Mouse (Mus musculus) lung, embryonic 16.5 days (tissue): Measurements from ENCODE around the gene Gpr19. TPM values are rescaled to one million over a fixed set of nuclear protein-coding genes. Genes with fewer than 3 reads are reported as not detected.

Experiments used
- ATAC-seq: fragments of 200-750 bp; cut with Nextera tagmentation; 2 replicates; pipeline ENCODE4 v1.8.0; 2017; ENCODE audit warnings: low read depth, mild to moderate bottlenecking, moderate library complexity
- H3K27ac ChIP-seq: fragments of 300-500 bp; sonication (generic); 2 replicates; pipeline ENCODE4 v1.5.1; 2014; ENCODE audit warnings: mild to moderate bottlenecking, control low read depth, low read length
- H3K27me3 ChIP-seq: fragments of 300-500 bp; sonication (generic); 2 replicates; pipeline ENCODE4 v1.6.1; 2014; ENCODE audit warnings: low read depth, low read length, mixed read lengths; ENCODE audit not compliant: control insufficient read depth, insufficient read depth
- H3K36me3 ChIP-seq: fragments of 300-500 bp; sonication (generic); 2 replicates; pipeline ENCODE4 v1.6.1; 2014; ENCODE audit warnings: low read length; ENCODE audit not compliant: control insufficient read depth, insufficient read depth
- H3K4me1 ChIP-seq: fragments of 300-500 bp; sonication (generic); replicated peaks from 2 replicates; pipeline ENCODE4 v1.6.1; 2014; ENCODE audit warnings: low read length, mixed read lengths; ENCODE audit not compliant: control insufficient read depth, insufficient read depth
- H3K4me2 ChIP-seq: fragments of 300-500 bp; sonication (generic); 2 replicates; pipeline ENCODE4 v1.6.1; 2014; ENCODE audit warnings: low read depth, low read length, control low read depth
- H3K4me3 ChIP-seq: fragments of 300-500 bp; sonication (generic); 2 replicates; pipeline ENCODE4 v1.5.1; 2014; ENCODE audit warnings: mild to moderate bottlenecking, low read length, control low read depth
- H3K9ac ChIP-seq: fragments of 300-500 bp; sonication (generic); 2 replicates; pipeline ENCODE4 v1.6.1; 2014; ENCODE audit warnings: low read length, control low read depth
- H3K9me3 ChIP-seq: fragments of 300-500 bp; sonication (generic); 2 replicates; pipeline ENCODE4 v1.6.1; 2016; ENCODE audit warnings: low read length; ENCODE audit not compliant: control insufficient read depth
- WGBS: fragments of 180-500 bp; shearing (Covaris S2); extraction: QIAGEN DNeasy Blood & Tissue Kit; methylation state at CpG from one replicate; pipeline ENCODE4 v1.1.7; 2014; 5-methylcytosine and 5-hydroxymethylcytosine counted together
- polyA plus RNA-seq: library from polyadenylated mRNA; unstranded; fragments of >200 nt; fragmentation: Nextera tagmentation; extraction: Ambion mirVana; gene quantifications from 2 replicates; pipeline ENCODE4 v1.2.1, GENCODE M21; 2015

The Gpr19 gene
- polyA plus RNA-seq, 1 experiment from 2014 or later = 11.7 TPM

- Histone ChIP-seq H3K36me3 (no peaks in the 10 kb centered on the region), H3K9me3 (no peaks in the 10 kb centered on the region), H3K4me1 (peaks cover 5% of the 10 kb centered on the region), H3K9ac (peak overlapping the region; percentile 82), H3K4me2 (peak overlapping the region; percentile 82), H3K27ac (peak overlapping the region; percentile 100), H3K4me3 (peak overlapping the region; percentile 61), H3K27me3 (no peaks in the 10 kb centered on the region)
- no peak for ATAC-seq
- WGBS = 41% methylated on average over 15 of the region's 15 CpGs
Observed at GRCm38 (mm10) chr6:134896570-134897436, 1.6 kb downstream of the Gpr19 start.

- no peaks in the 10 kb centered on the region for H3K4me1 ChIP-seq
- H3K9me3 ChIP-seq = no peaks in the 10 kb centered on the region
- 73% methylated on average over 7 of the region's 7 CpGs for WGBS
- no peak overlapping the region for H3K4me3 ChIP-seq
- no peaks in the 10 kb centered on the region for H3K27me3 ChIP-seq
- no peak overlapping the region for H3K27ac ChIP-seq
- no peak overlapping the region for H3K9ac ChIP-seq
- H3K4me2 ChIP-seq = no peak overlapping the region
- ATAC-seq = no peak
- H3K36me3 ChIP-seq = no peaks in the 10 kb centered on the region
Observed at GRCm38 (mm10) chr6:134890436-134890835, 7.9 kb downstream of the Gpr19 start.

- ATAC-seq = no peak
- no peaks in the 10 kb centered on the region for H3K9me3 ChIP-seq
- WGBS = 72% methylated on average over 1 of the region's 1 CpGs
Observed at GRCm38 (mm10) chr6:134889763-134890162, 8.6 kb downstream of the Gpr19 start.

GRCm38 (mm10) chr6:134888563-134889017, 9.8 kb downstream of the Gpr19 start:
- no peak for ATAC-seq
- no peaks in the 10 kb centered on the region for H3K36me3 ChIP-seq
- H3K27me3 ChIP-seq = no peaks in the 10 kb centered on the region
- no peak overlapping the region for H3K4me3 ChIP-seq
- 10% methylated on average over 4 of the region's 4 CpGs for WGBS
- H3K4me2 ChIP-seq = no peak overlapping the region
- H3K9me3 ChIP-seq = no peaks in the 10 kb centered on the region
- no peaks in the 10 kb centered on the region for H3K4me1 ChIP-seq
- H3K9ac ChIP-seq = no peak overlapping the region
- H3K27ac ChIP-seq = no peak overlapping the region

More at GRCm38 (mm10) chr6:134889763-134890162, 8.6 kb downstream of the Gpr19 start:
- Histone ChIP-seq H3K4me3 (no peak overlapping the region), H3K36me3 (no peaks in the 10 kb centered on the region), H3K4me2 (no peak overlapping the region), H3K4me1 (no peaks in the 10 kb centered on the region), H3K9ac (no peak overlapping the region), H3K27me3 (no peaks in the 10 kb centered on the region), H3K27ac (no peak overlapping the region)

GRCm38 (mm10) chr6:134887711-134888449, 10.5 kb downstream of the Gpr19 start:
- H3K4me2 ChIP-seq = peak overlapping the region; percentile 33
- no peaks in the 10 kb centered on the region for H3K4me1 ChIP-seq
- H3K27me3 ChIP-seq = no peaks in the 10 kb centered on the region
- ATAC-seq = peak; percentile 28; the same call in 1 of the 2 replicates
- no peak overlapping the region for H3K27ac ChIP-seq
- no peak overlapping the region for H3K9ac ChIP-seq
- no peaks in the 10 kb centered on the region for H3K36me3 ChIP-seq
- 3% methylated on average over 10 of the region's 10 CpGs for WGBS
- H3K4me3 ChIP-seq = peak overlapping the region; percentile 16
- no peaks in the 10 kb centered on the region for H3K9me3 ChIP-seq

- no peak for ATAC-seq
- H3K27me3 ChIP-seq = no peaks in the 10 kb centered on the region
- H3K4me3 ChIP-seq = no peak overlapping the region
- H3K9me3 ChIP-seq = no peaks in the 10 kb centered on the region
- no peaks in the 10 kb centered on the region for H3K4me1 ChIP-seq
- WGBS = 51% methylated on average over 5 of the region's 5 CpGs
- no peak overlapping the region for H3K27ac ChIP-seq
- no peaks in the 10 kb centered on the region for H3K36me3 ChIP-seq
- H3K4me2 ChIP-seq = no peak overlapping the region
- no peak overlapping the region for H3K9ac ChIP-seq
Observed at GRCm38 (mm10) chr6:134887008-134887407, 11.4 kb downstream of the Gpr19 start.

GRCm38 (mm10) chr6:134886475-134886874, 11.9 kb downstream of the Gpr19 start:
- no peak for ATAC-seq
- Histone ChIP-seq H3K4me3 (no peak overlapping the region), H3K27me3 (no peaks in the 10 kb centered on the region), H3K9ac (no peak overlapping the region), H3K4me2 (no peak overlapping the region), H3K27ac (no peak overlapping the region), H3K9me3 (no peaks in the 10 kb centered on the region), H3K36me3 (no peaks in the 10 kb centered on the region), H3K4me1 (no peaks in the 10 kb centered on the region)
- 83% methylated on average over 8 of the region's 8 CpGs for WGBS

GRCm38 (mm10) chr6:134885515-134885914, 12.9 kb downstream of the Gpr19 start:
- Histone ChIP-seq H3K4me3 (no peak overlapping the region), H3K4me1 (no peaks in the 10 kb centered on the region), H3K27me3 (no peaks in the 10 kb centered on the region), H3K27ac (no peak overlapping the region), H3K9me3 (no peaks in the 10 kb centered on the region), H3K4me2 (no peak overlapping the region), H3K36me3 (no peaks in the 10 kb centered on the region), H3K9ac (no peak overlapping the region)
- ATAC-seq = no peak
- WGBS = 87% methylated on average over 2 of the region's 2 CpGs

- no peaks in the 10 kb centered on the region for H3K9me3 ChIP-seq
- no peak overlapping the region for H3K9ac ChIP-seq
- 73% methylated on average over 4 of the region's 4 CpGs for WGBS
- no peaks in the 10 kb centered on the region for H3K4me1 ChIP-seq
- H3K27me3 ChIP-seq = no peaks in the 10 kb centered on the region
- no peaks in the 10 kb centered on the region for H3K36me3 ChIP-seq
- ATAC-seq = no peak
- H3K27ac ChIP-seq = no peak overlapping the region
- no peak overlapping the region for H3K4me2 ChIP-seq
- H3K4me3 ChIP-seq = no peak overlapping the region
Observed at GRCm38 (mm10) chr6:134883661-134884060, 14.7 kb downstream of the Gpr19 start.
